Mouse (Mus musculus) hindbrain, postnatal 0 days (tissue): ENCODE measurements around the gene 2610042L04Rik. TPM values are rescaled to one million over a fixed set of nuclear protein-coding genes. Genes with fewer than 3 reads are reported as not detected.
"Not testable (repeated sequence)": the region's sequence is repeated elsewhere in the genome, so short reads cannot be mapped to it uniquely, and the experiment has no call there.

Source experiments
- ATAC-seq: fragments of 200-750 bp; cut with Nextera tagmentation; 2 replicates; pipeline ENCODE4 v1.8.0; 2017; ENCODE audit warnings: mild to moderate bottlenecking, moderate TSS enrichment, moderate library complexity
- DNase-seq: peaks from one replicate; pipeline ENCODE4 v3.0.0-alpha.2; 2015; ENCODE audit warnings: low spot score
- H3K27ac ChIP-seq: fragments of 300-500 bp; sonication (generic); 2 replicates; pipeline ENCODE4 v1.5.1; 2014; ENCODE audit warnings: mild to moderate bottlenecking
- H3K27me3 ChIP-seq: fragments of 300-500 bp; sonication (generic); 2 replicates; pipeline ENCODE4 v1.6.1; 2014; ENCODE audit warnings: low read length, mixed read lengths; ENCODE audit not compliant: insufficient read depth
- H3K36me3 ChIP-seq: fragments of 300-500 bp; sonication (generic); 2 replicates; pipeline ENCODE4 v1.6.1; 2014; ENCODE audit warnings: low read length, mixed read lengths; ENCODE audit not compliant: insufficient read depth
- H3K4me1 ChIP-seq: fragments of 300-500 bp; sonication (generic); 2 replicates; pipeline ENCODE4 v1.6.1; 2014; ENCODE audit warnings: antibody characterized with exemption, low read length, mixed read lengths; ENCODE audit not compliant: insufficient read depth
- H3K4me2 ChIP-seq: fragments of 300-500 bp; sonication (generic); 2 replicates; pipeline ENCODE4 v1.6.1; 2014; ENCODE audit warnings: low read depth, mild to moderate bottlenecking, low read length, moderate library complexity, mixed read lengths
- H3K4me3 ChIP-seq: fragments of 300-500 bp; sonication (generic); 2 replicates; pipeline ENCODE4 v1.5.1; 2014; ENCODE audit warnings: low read length
- H3K9ac ChIP-seq: fragments of 300-500 bp; sonication (generic); replicated peaks from 2 replicates; pipeline ENCODE4 v1.6.1; 2014; ENCODE audit warnings: mild to moderate bottlenecking, low read length, moderate library complexity, mixed read lengths
- H3K9me3 ChIP-seq: fragments of 300-500 bp; sonication (generic); 2 replicates; pipeline ENCODE4 v1.6.1; 2016; ENCODE audit warnings: low read length, mixed read lengths
- CTCF ChIP-seq: IDR thresholded peaks from 2 replicates; pipeline ENCODE4 v1.5.1; 2016; ENCODE audit warnings: antibody characterized with exemption, control low read depth, low read depth
- WGBS: fragments of 180-500 bp; shearing (Covaris S2); extraction: QIAGEN DNeasy Blood & Tissue Kit; methylation state at CpG from one replicate; pipeline ENCODE4 v1.1.7; 2014; 5-methylcytosine and 5-hydroxymethylcytosine counted together
- polyA plus RNA-seq: library from polyadenylated mRNA; unstranded; fragments of >200 nt; fragmentation: Nextera tagmentation; extraction: Ambion mirVana; gene quantifications from 2 replicates; pipeline ENCODE4 v1.2.1, GENCODE M21; 2015
- total RNA-seq: library from RNA; depleted of rRNA; stranded (reverse); fragments of >200 nt; gene quantifications from 2 replicates; pipeline ENCODE4 v1.2.3, GENCODE M21; 2014; rRNA removed

The 2610042L04Rik gene
- total RNA-seq (2.8 and 4.2 TPM in 2 replicates), polyA plus RNA-seq (4.9 and 7.0 TPM in 2 replicates)

- peak within 1 kb of the TSS; percentile 54 for H3K4me2 ChIP-seq
- not testable (repeated sequence) for H3K27me3 ChIP-seq, H3K9me3 ChIP-seq, H3K27ac ChIP-seq, H3K36me3 ChIP-seq, ATAC-seq, H3K4me1 ChIP-seq, H3K9ac ChIP-seq
- under 1% methylated on average over 22 of the region's 48 CpGs for WGBS
- H3K4me3 ChIP-seq = peak within 1 kb of the TSS; percentile 39
- peak; percentile 4 for DNase-seq
These were observed at the start of gene 2610042L04Rik for GRCm38 (mm10) chr14:4334476-4335080. Gene 2610042L04Rik (plus strand): TSS chr14:4334763.

GRCm38 (mm10) chr14:4316983-4317382 lies 17.6 kb upstream of the 2610042L04Rik start, which contains the start of gene Gm3149:
Gene Gm3149 (plus strand): TSS chr14:4317283.
- not testable (repeated sequence) for H3K4me2 ChIP-seq, H3K9ac ChIP-seq, DNase-seq, H3K27me3 ChIP-seq, H3K36me3 ChIP-seq, H3K27ac ChIP-seq, H3K4me1 ChIP-seq, ATAC-seq, H3K4me3 ChIP-seq, H3K9me3 ChIP-seq
- WGBS = no CpG with 5 or more reads among the region's 1 CpGs

GRCm38 (mm10) chr14:4335506-4335905 lies 943 bp downstream of the 2610042L04Rik start:
- ATAC-seq, H3K9ac ChIP-seq, H3K9me3 ChIP-seq, H3K4me1 ChIP-seq, H3K27ac ChIP-seq, DNase-seq, H3K27me3 ChIP-seq, H3K4me2 ChIP-seq, H3K36me3 ChIP-seq, H3K4me3 ChIP-seq: not testable (repeated sequence)
- 4% methylated on average over 7 of the region's 8 CpGs for WGBS
- TF ChIP-seq CTCF = peak; percentile 55

GRCm38 (mm10) chr14:4368991-4369390 lies 34.4 kb downstream of the 2610042L04Rik start:
- H3K4me1 ChIP-seq, H3K27me3 ChIP-seq, H3K9ac ChIP-seq: not testable (repeated sequence)

GRCm38 (mm10) chr14:4369691-4370090 lies 35.1 kb downstream of the 2610042L04Rik start:
- not testable (repeated sequence) for H3K27ac ChIP-seq, H3K36me3 ChIP-seq, DNase-seq, H3K27me3 ChIP-seq, H3K4me3 ChIP-seq, H3K4me1 ChIP-seq, ATAC-seq, H3K4me2 ChIP-seq, H3K9ac ChIP-seq, H3K9me3 ChIP-seq
- 76% methylated on average over 3 of the region's 3 CpGs for WGBS

More at GRCm38 (mm10) chr14:4368991-4369390, 34.4 kb downstream of the 2610042L04Rik start:
- H3K4me3 ChIP-seq, H3K4me2 ChIP-seq, H3K36me3 ChIP-seq, H3K9me3 ChIP-seq, H3K27ac ChIP-seq, ATAC-seq, DNase-seq: not testable (repeated sequence)
- 96% methylated on average over 3 of the region's 3 CpGs for WGBS

GRCm38 (mm10) chr14:4377871-4378270 lies 43.3 kb downstream of the 2610042L04Rik start:
- DNase-seq, ATAC-seq: not testable (repeated sequence)

GRCm38 (mm10) chr14:4385606-4386005 lies 51.0 kb downstream of the 2610042L04Rik start:
- H3K4me2 ChIP-seq, H3K4me3 ChIP-seq, ATAC-seq, H3K4me1 ChIP-seq, H3K27ac ChIP-seq, H3K36me3 ChIP-seq, H3K9me3 ChIP-seq, H3K9ac ChIP-seq, H3K27me3 ChIP-seq, DNase-seq: not testable (repeated sequence)

More at GRCm38 (mm10) chr14:4377871-4378270, 43.3 kb downstream of the 2610042L04Rik start:
- H3K4me1 ChIP-seq, H3K4me3 ChIP-seq, H3K36me3 ChIP-seq, H3K9me3 ChIP-seq, H3K9ac ChIP-seq, H3K27ac ChIP-seq, H3K27me3 ChIP-seq, H3K4me2 ChIP-seq: not testable (repeated sequence)

GRCm38 (mm10) chr14:4392841-4393530 lies 58.4 kb downstream of the 2610042L04Rik start:
- not testable (repeated sequence) for DNase-seq, H3K27ac ChIP-seq
- WGBS = 93% methylated on average over 3 of the region's 6 CpGs

GRCm38 (mm10) chr14:4397226-4397625 lies 62.7 kb downstream of the 2610042L04Rik start, which contains the start of gene Gm3159:
Gene Gm3159 (plus strand): TSS chr14:4397526.
- not testable (repeated sequence) for H3K9ac ChIP-seq, H3K4me1 ChIP-seq, H3K4me2 ChIP-seq, ATAC-seq, H3K27me3 ChIP-seq, H3K36me3 ChIP-seq, H3K4me3 ChIP-seq, H3K27ac ChIP-seq, H3K9me3 ChIP-seq, DNase-seq
- 100% methylated on average over 1 of the region's 3 CpGs for WGBS

More at GRCm38 (mm10) chr14:4392841-4393530, 58.4 kb downstream of the 2610042L04Rik start:
- not testable (repeated sequence) for H3K36me3 ChIP-seq, ATAC-seq, H3K4me1 ChIP-seq, H3K9me3 ChIP-seq, H3K4me2 ChIP-seq, H3K4me3 ChIP-seq, H3K27me3 ChIP-seq, H3K9ac ChIP-seq

- not testable (repeated sequence) for H3K4me3 ChIP-seq, DNase-seq, H3K27ac ChIP-seq, ATAC-seq, H3K36me3 ChIP-seq, H3K4me1 ChIP-seq, H3K27me3 ChIP-seq, H3K4me2 ChIP-seq, H3K9me3 ChIP-seq, H3K9ac ChIP-seq
These were observed 64.1 kb downstream of the 2610042L04Rik start for GRCm38 (mm10) chr14:4398624-4399023.
